Mouse (Mus musculus): Measurements from ENCODE around the gene Irgq. TPM values are rescaled to one million over a fixed set of nuclear protein-coding genes. Genes with fewer than 3 reads are reported as not detected.

Irgq gene
- polyA plus RNA-seq, 1 experiment = 8.2 TPM

DNA sequence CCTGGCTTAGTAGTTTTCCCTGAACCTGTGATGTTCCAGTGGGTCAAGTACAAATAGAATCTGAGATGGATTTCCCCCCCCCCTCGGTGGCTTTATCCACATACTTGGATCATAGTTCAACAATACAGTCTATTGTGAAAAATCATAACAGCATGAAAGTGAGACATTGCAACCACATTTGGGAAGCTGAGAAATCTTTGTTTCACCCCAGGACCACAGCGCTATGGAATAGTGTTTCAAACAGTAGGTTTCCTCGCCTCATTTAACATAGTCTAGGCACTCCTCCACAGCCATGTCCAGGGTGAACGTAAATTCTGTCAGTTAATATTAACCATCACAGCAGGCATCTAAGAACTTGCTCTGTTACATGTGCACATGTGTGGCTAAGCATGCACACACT lies 6.6 kb downstream of the Irgq start:
- TF ChIP-seq EP300 (IDR thresholded peaks at IDR 0.05; ENCODE audit: insufficient read depth, low read depth, low read length) (no peak), POLR2A (IDR thresholded peaks at IDR 0.05; ENCODE audit: insufficient read depth, low read length) (no peak), CTCF (IDR thresholded peaks at IDR 0.05; ENCODE audit: low read depth, low read length) (no peak)
- Histone ChIP-seq H3K27me3 (ENCODE audit: control insufficient read depth, insufficient read depth, low read length, poor library complexity, severe bottlenecking) (no peaks in the 10 kb centered on the region), H3K9ac (ENCODE audit: low read depth, poor library complexity, severe bottlenecking) (no peak overlapping the region), H3K36me3 (ENCODE audit: control insufficient read depth, insufficient read depth, low read length, poor library complexity, severe bottlenecking) (no peaks in the 10 kb centered on the region), H3K27ac (ENCODE audit: insufficient read depth, low read length) (no peak overlapping the region), H3K4me1 (ENCODE audit: control insufficient read depth, insufficient read depth, low read length) (no peaks in the 10 kb centered on the region), H3K9me3 (replicated peaks; ENCODE audit: control insufficient read depth, insufficient read depth, low read length, poor library complexity, severe bottlenecking) (no peaks in the 10 kb centered on the region), H3K4me3 (ENCODE audit: low read depth, low read length) (no peak overlapping the region)

DNA sequence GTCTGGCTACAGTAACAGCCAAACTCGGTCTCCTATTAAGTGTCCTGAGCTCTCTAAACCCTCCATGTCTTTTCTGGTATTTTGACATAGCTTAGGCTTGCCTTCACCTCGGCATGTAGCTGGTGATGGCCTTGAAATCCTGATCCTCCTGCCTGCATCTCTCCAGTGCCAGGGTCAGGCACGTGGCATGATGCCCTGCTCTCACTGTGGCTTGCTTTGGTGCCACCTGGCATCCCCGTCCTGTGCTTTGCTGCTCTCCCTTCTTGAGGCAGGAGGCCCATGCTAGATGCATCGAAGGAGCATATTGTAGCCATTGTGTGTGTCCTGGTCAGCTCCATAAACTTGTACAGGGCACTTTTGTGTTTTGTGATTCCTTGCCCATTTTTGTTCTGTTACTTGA lies 7.1 kb downstream of the Irgq start:
- Histone ChIP-seq H3K27ac (ENCODE audit: insufficient read depth, low read length) (no peak overlapping the region), H3K27me3 (ENCODE audit: control insufficient read depth, insufficient read depth, low read length, poor library complexity, severe bottlenecking) (no peaks in the 10 kb centered on the region), H3K4me1 (ENCODE audit: control insufficient read depth, insufficient read depth, low read length) (no peaks in the 10 kb centered on the region), H3K9ac (ENCODE audit: low read depth, poor library complexity, severe bottlenecking) (no peak overlapping the region), H3K9me3 (replicated peaks; ENCODE audit: control insufficient read depth, insufficient read depth, low read length, poor library complexity, severe bottlenecking) (no peaks in the 10 kb centered on the region), H3K36me3 (ENCODE audit: control insufficient read depth, insufficient read depth, low read length, poor library complexity, severe bottlenecking) (no peaks in the 10 kb centered on the region), H3K4me3 (ENCODE audit: low read depth, low read length) (no peak overlapping the region)
- TF ChIP-seq CTCF (IDR thresholded peaks at IDR 0.05; ENCODE audit: low read depth, low read length) = no peak
- no peak for TF ChIP-seq POLR2A (IDR thresholded peaks at IDR 0.05; ENCODE audit: insufficient read depth, low read length)
- TF ChIP-seq EP300 (IDR thresholded peaks at IDR 0.05; ENCODE audit: insufficient read depth, low read depth, low read length) = no peak

DNA sequence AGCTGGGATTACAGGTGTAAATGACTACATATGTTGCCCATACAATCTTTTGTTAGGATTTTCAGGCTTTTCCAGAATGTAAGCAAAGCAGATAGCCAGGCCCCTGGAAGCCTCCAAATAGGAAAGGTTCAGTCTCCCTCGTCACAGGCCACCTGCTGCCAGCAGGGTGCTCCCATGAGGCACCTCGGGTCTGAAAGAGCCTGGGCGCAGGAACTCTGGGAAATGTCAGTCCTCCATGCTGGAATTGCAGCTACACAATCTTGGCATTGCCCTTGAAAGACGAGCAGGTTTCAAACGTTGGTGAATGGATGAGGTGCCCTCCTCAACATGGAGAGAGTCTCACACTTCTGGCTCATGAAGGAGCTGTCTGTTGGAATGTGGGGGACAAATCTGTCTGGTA lies 7.7 kb downstream of the Irgq start:
- Histone ChIP-seq H3K27me3 (ENCODE audit: control insufficient read depth, insufficient read depth, low read length, poor library complexity, severe bottlenecking) (no peaks in the 10 kb centered on the region), H3K27ac (ENCODE audit: insufficient read depth, low read length) (no peak overlapping the region), H3K4me3 (ENCODE audit: low read depth, low read length) (no peak overlapping the region), H3K4me1 (ENCODE audit: control insufficient read depth, insufficient read depth, low read length) (no peaks in the 10 kb centered on the region), H3K36me3 (ENCODE audit: control insufficient read depth, insufficient read depth, low read length, poor library complexity, severe bottlenecking) (no peaks in the 10 kb centered on the region), H3K9me3 (replicated peaks; ENCODE audit: control insufficient read depth, insufficient read depth, low read length, poor library complexity, severe bottlenecking) (no peaks in the 10 kb centered on the region), H3K9ac (ENCODE audit: low read depth, poor library complexity, severe bottlenecking) (no peak overlapping the region)
- no peak for TF ChIP-seq POLR2A (IDR thresholded peaks at IDR 0.05; ENCODE audit: insufficient read depth, low read length)

DNA sequence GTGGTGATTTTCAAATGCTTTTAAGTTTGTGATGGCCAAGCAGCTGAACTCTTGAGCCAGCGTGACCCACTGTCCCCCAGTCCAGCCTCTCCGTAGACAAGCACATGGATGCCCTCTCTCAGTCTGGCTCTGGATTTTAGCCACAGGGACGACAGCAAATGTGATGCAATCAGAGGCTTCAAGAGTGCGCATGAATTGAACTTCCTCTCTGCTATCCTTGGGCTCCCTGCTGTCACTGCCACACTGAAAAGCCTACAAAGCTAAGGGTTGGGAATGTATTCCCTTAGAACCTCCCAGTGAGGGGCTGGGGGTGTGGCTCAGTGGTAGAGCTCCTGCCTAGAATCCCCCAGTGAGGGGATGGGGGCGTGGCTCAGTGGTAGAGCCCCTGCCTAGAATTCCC lies 8.2 kb downstream of the Irgq start:
- Histone ChIP-seq H3K4me1 (ENCODE audit: control insufficient read depth, insufficient read depth, low read length) (no peaks in the 10 kb centered on the region), H3K27ac (ENCODE audit: insufficient read depth, low read length) (no peak overlapping the region), H3K4me3 (ENCODE audit: low read depth, low read length) (no peak overlapping the region), H3K27me3 (ENCODE audit: control insufficient read depth, insufficient read depth, low read length, poor library complexity, severe bottlenecking) (no peaks in the 10 kb centered on the region), H3K36me3 (ENCODE audit: control insufficient read depth, insufficient read depth, low read length, poor library complexity, severe bottlenecking) (no peaks in the 10 kb centered on the region), H3K9ac (ENCODE audit: low read depth, poor library complexity, severe bottlenecking) (no peak overlapping the region), H3K9me3 (replicated peaks; ENCODE audit: control insufficient read depth, insufficient read depth, low read length, poor library complexity, severe bottlenecking) (no peaks in the 10 kb centered on the region)
- TF ChIP-seq EP300 (IDR thresholded peaks at IDR 0.05; ENCODE audit: insufficient read depth, low read depth, low read length) (no peak), POLR2A (IDR thresholded peaks at IDR 0.05; ENCODE audit: insufficient read depth, low read length) (no peak)

DNA sequence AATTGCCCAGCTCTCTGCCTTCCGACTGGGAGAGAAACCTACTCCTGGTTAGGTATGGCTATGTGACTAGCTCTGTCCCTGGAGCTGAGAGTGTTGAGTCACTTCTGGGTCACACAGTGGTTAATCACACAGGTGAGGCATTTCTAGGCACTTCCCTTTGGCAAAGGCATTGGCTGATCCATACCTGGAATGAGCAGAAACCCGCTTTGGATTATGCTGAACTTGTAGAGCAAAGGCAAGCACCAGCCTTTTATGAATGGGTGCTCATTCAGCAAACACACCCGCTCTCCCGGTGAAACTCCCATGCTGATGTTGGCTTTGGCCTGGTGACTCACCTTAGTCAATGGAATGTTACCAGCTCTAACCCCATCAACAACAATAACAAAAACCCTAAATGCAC lies 9.2 kb downstream of the Irgq start:
- H3K4me1 ChIP-seq (ENCODE audit: control insufficient read depth, insufficient read depth, low read length) = no peaks in the 10 kb centered on the region
- TF ChIP-seq EP300 (IDR thresholded peaks at IDR 0.05; ENCODE audit: insufficient read depth, low read depth, low read length) (no peak), CTCF (IDR thresholded peaks at IDR 0.05; ENCODE audit: low read depth, low read length) (no peak), POLR2A (IDR thresholded peaks at IDR 0.05; ENCODE audit: insufficient read depth, low read length) (no peak)
- H3K36me3 ChIP-seq (ENCODE audit: control insufficient read depth, insufficient read depth, low read length, poor library complexity, severe bottlenecking) = no peaks in the 10 kb centered on the region
- no peak overlapping the region for H3K9ac ChIP-seq (ENCODE audit: low read depth, poor library complexity, severe bottlenecking)
- H3K4me3 ChIP-seq (ENCODE audit: low read depth, low read length) = no peak overlapping the region
- H3K27ac ChIP-seq (ENCODE audit: insufficient read depth, low read length) = no peak overlapping the region
- H3K27me3 ChIP-seq (ENCODE audit: control insufficient read depth, insufficient read depth, low read length, poor library complexity, severe bottlenecking) = no peaks in the 10 kb centered on the region
- no peaks in the 10 kb centered on the region for H3K9me3 ChIP-seq (replicated peaks; ENCODE audit: control insufficient read depth, insufficient read depth, low read length, poor library complexity, severe bottlenecking)

DNA sequence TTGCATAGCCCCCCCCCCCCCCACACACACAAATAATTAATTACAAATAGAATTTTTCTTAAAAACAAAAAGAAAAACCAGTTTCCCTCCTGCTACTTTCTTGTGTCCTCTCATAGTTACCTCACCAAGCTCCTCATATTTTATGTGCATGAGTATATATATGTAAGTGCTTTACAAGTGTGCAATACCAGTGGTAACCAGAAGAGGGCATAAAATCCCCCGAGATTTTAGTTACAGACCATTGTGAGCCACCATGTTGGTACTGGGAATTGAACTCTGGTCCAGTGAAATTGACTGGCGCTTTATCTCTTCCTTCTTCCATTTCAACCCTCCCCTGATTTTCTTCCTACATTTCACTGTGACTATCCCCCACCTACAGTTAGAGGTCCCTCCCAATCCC lies 14.0 kb downstream of the Irgq start:
- Histone ChIP-seq H3K27me3 (ENCODE audit: control insufficient read depth, insufficient read depth, low read length, poor library complexity, severe bottlenecking) (no peaks in the 10 kb centered on the region), H3K4me1 (ENCODE audit: control insufficient read depth, insufficient read depth, low read length) (no peaks in the 10 kb centered on the region), H3K9ac (ENCODE audit: low read depth, poor library complexity, severe bottlenecking) (no peak overlapping the region), H3K27ac (ENCODE audit: insufficient read depth, low read length) (no peak overlapping the region), H3K9me3 (replicated peaks; ENCODE audit: control insufficient read depth, insufficient read depth, low read length, poor library complexity, severe bottlenecking) (no peaks in the 10 kb centered on the region), H3K36me3 (ENCODE audit: control insufficient read depth, insufficient read depth, low read length, poor library complexity, severe bottlenecking) (0 out of 2 replicates have a peak, but pooled peaks cover 5% of the 10 kb centered on the region), H3K4me3 (ENCODE audit: low read depth, low read length) (no peak overlapping the region)
- TF ChIP-seq POLR2A (IDR thresholded peaks at IDR 0.05; ENCODE audit: insufficient read depth, low read length) = no peak
- TF ChIP-seq CTCF (IDR thresholded peaks at IDR 0.05; ENCODE audit: low read depth, low read length) = no peak
- no peak for TF ChIP-seq EP300 (IDR thresholded peaks at IDR 0.05; ENCODE audit: insufficient read depth, low read depth, low read length)
